Mouse (Mus musculus) liver, embryonic 14.5 days (tissue): ENCODE data around the gene Rec114.

ENCODE experiments used
- CTCF ChIP-seq: IDR thresholded peaks from 2 replicates; pipeline ENCODE4 v1.5.1; 2016; ENCODE audit warnings: antibody characterized with exemption, low read depth, control low read depth
- EP300 ChIP-seq: IDR thresholded peaks from 2 replicates; pipeline ENCODE4 v1.6.1; 2016; ENCODE audit warnings: antibody characterized with exemption, low read depth

DNA sequence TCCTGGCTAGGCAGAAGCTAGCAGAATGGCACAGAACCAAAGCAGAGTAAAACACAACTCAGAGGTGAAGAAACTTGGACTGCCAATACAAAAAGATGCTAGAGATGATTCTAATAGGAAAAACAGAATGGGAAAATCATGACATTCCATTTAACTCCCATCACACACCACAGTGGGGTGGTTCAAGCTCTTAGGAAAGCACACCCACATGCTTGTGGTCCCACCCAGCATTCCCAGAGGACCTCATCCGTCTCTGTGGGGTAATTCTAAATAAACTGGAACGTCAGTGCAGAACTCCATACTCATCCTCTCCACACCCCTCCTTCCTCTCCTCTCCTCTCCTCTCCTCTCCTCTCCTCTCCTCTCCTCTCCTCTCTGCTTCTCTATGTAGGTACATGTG, 62.4 kb downstream of the Rec114 start:
- TF ChIP-seq CTCF (no peak), EP300 (no peak)
